In the genomic region with DNA sequence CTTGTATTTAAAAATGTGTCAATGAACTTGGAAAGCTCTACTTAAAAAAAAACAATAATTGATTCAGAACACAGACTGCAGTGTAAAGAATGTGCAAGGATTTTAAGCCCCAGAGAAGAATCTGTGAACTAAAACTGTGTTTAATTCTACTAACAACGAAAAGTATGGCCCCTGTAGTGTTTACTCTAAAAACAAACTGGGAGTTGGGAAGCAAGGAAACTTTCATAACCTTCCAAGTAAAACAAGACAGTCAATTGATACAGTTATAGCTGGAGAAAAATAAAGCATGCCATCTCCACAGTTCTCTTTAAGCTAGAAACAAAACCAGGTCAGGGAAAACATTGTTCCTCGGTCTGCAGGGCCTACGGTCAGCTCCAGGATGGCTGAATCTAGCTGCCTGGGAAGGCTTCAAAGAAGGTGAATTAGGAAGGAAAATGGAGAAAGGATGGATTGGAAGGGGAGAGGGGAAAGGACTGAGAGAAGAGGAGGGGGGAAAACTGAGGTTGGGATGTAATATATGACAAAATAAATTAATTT, we compare ENCODE assay signal across 23 mouse cellular contexts.
"Had no signal": no experiment of that assay in that cellular context is flagged by ENCODE, and none has a peak within 500 bp of the region (broad histone marks: within the 10 kb centered on the region; RNA-seq: fewer than 3 reads in every experiment).

No protein-coding gene starts in this region.

- ATAC-seq: liver, embryonic 12.5 days; midbrain, embryonic 13.5 days; midbrain, embryonic 16.5 days had no signal

- H3K36me3 ChIP-seq: limb, embryonic 10.5 days; limb, embryonic 13.5 days; liver, embryonic 12.5 days; liver, embryonic 15.5 days; lung, embryonic 15.5 days; midbrain, embryonic 10.5 days; midbrain, embryonic 13.5 days; neural tube, embryonic 13.5 days; stomach, embryonic 15.5 days had no signal

- H3K27me3 ChIP-seq: limb, embryonic 13.5 days; liver, embryonic 12.5 days; liver, embryonic 15.5 days; lung, embryonic 15.5 days; megakaryocyte, embryonic 14.5 days; midbrain, embryonic 13.5 days; neural tube, embryonic 13.5 days; stomach, embryonic 15.5 days had no signal

- H3K9me3 ChIP-seq: limb, embryonic 10.5 days; limb, embryonic 13.5 days; liver, embryonic 12.5 days; liver, embryonic 15.5 days; lung, embryonic 15.5 days; megakaryocyte, embryonic 14.5 days; midbrain, embryonic 10.5 days; midbrain, embryonic 13.5 days; neural tube, embryonic 13.5 days; stomach, embryonic 15.5 days had no signal

- H3K27ac ChIP-seq: layer of hippocampus, adult 2 months; limb, embryonic 10.5 days; limb, embryonic 13.5 days; liver, embryonic 12.5 days; liver, embryonic 15.5 days; lung, embryonic 15.5 days; midbrain, embryonic 10.5 days; midbrain, embryonic 13.5 days; neural tube, embryonic 13.5 days; stomach, embryonic 15.5 days had no signal

- H3K4me2 ChIP-seq: limb, embryonic 13.5 days; liver, embryonic 12.5 days; liver, embryonic 15.5 days; lung, embryonic 15.5 days; midbrain, embryonic 13.5 days; neural tube, embryonic 13.5 days; stomach, embryonic 15.5 days had no signal

- DNase-seq: kidney, adult 9 months; layer of hippocampus, adult 9-11 months; liver; lung, adult 18-20 months; lung, postnatal 10 days; lung, postnatal 36 days; retina, postnatal 1 day; right cerebral cortex, postnatal 25 days; spleen, adult 18-20 months; thymus, postnatal 25 days had no signal

- H3K9ac ChIP-seq: limb, embryonic 13.5 days; liver, embryonic 12.5 days; liver, embryonic 15.5 days; lung, embryonic 15.5 days; midbrain, embryonic 13.5 days; neural tube, embryonic 13.5 days; stomach, embryonic 15.5 days had no signal

- H3K4me1 ChIP-seq: limb, embryonic 10.5 days; liver, embryonic 12.5 days; liver, embryonic 15.5 days; lung, embryonic 15.5 days; megakaryocyte, embryonic 14.5 days; midbrain, embryonic 10.5 days; midbrain, embryonic 13.5 days; neural tube, embryonic 13.5 days; stomach, embryonic 15.5 days had no signal

- H3K4me3 ChIP-seq: layer of hippocampus, adult 2 months; limb, embryonic 10.5 days; limb, embryonic 13.5 days; liver, embryonic 12.5 days; liver, embryonic 15.5 days; lung, embryonic 15.5 days; megakaryocyte, embryonic 14.5 days; midbrain, embryonic 10.5 days; midbrain, embryonic 13.5 days; myocyte; neural tube, embryonic 13.5 days; stomach, embryonic 15.5 days had no signal
